Mouse (Mus musculus): Measurements from ENCODE around the gene Gm49776. TPM values are rescaled to one million over a fixed set of nuclear protein-coding genes. Genes with fewer than 3 reads are reported as not detected.

Gm49776 gene
- total RNA-seq, 1 experiment, result 1.7 TPM

DNA sequence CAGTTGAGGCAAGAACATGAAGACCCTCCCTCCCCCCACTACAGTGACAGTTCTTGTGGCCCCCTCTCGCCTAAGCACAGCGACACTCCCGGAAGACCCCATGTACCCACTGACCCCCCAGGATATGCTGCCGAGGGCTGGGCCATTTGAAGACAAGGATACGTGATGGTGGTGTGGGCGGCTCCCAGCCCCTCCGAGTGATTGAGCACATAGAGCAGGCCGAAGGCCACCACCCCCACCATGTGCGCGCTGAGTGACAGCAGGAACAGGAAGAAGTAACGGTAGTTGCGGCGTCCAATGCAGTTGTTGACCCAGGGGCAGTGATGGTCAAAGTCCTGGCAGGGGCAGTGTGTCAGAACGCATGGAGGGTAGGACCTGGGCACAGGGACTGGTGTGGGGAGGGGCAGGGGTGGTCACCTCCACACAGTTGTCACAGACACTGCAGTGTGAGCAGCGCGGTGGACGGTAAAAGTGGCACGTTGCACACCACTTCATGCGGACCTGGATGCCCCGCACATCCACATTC lies 30.2 kb downstream of the Gm49776 start:
- Histone ChIP-seq H3K4me1 (ENCODE audit: control insufficient read depth in 2 of 2, insufficient read depth in 2 of 2, low read length in 2 of 2, poor library complexity in 1 of 2) (no peaks in the 10 kb centered on the region; a peak in 1 of 4 replicates), H3K9ac (ENCODE audit: insufficient read depth, low read depth, low read length, poor library complexity, severe bottlenecking) (no peak overlapping the region), H3K4me3 (ENCODE audit: insufficient read depth in 1 of 2, low read depth in 1 of 2, low read length in 2 of 2, poor library complexity in 1 of 2, severe bottlenecking in 1 of 2) (no peak overlapping the region), H3K9me3 (ENCODE audit: control insufficient read depth, insufficient read depth, low read depth, low read length) (no peaks in the 10 kb centered on the region), H3K27ac (ENCODE audit: insufficient read depth, low read depth, low read length, poor library complexity, severe bottlenecking) (no peak overlapping the region), H3K36me3 (ENCODE audit: control insufficient read depth, insufficient read depth, low read length, poor library complexity, severe bottlenecking) (peaks cover 27% of the 10 kb centered on the region)
- in situ Hi-C loops (cut with MboI; ENCODE audit: low sequenced_read_pairs in 2 of 2, unreplicated experiment in 2 of 2), result no loop called here
- TF ChIP-seq ZNF384 (IDR thresholded peaks at IDR 0.05; ENCODE audit: low read depth, low read length) (no peak), MAFK (IDR thresholded peaks at IDR 0.05; ENCODE audit: insufficient read depth, low read depth, low read length) (no peak), HCFC1 (IDR thresholded peaks at IDR 0.05; ENCODE audit: borderline replicate concordance, insufficient read depth, low read length) (no peak), ZC3H11A (IDR thresholded peaks at IDR 0.05; ENCODE audit: borderline replicate concordance, low read depth, low read length) (no peak), CHD2 (IDR thresholded peaks at IDR 0.05; ENCODE audit: low read depth, low read length) (no peak)
- DNase-seq (ENCODE audit: low read depth, low spot score), result no peak

DNA sequence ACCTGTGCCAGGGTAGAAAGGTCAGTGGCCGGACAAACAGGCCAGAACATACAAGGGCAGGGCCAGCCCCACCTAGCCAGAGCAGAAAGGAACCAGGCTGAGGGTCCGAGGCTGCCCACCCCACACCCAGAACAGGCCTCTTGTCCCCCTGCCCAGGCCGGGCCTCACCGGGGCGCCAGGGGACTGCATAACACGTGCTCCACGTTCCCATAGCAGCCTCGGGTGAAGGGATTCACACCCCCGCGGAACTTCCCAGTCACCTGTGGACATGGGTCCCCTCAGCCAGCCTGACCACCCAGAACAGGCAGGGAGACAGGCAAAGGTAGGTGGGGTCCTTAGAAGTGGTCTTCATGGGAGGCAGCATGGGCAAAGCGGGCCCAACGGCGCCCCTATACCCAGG lies 30.9 kb downstream of the Gm49776 start:
- Histone ChIP-seq H3K4me1 (ENCODE audit: control insufficient read depth in 2 of 2, insufficient read depth in 2 of 2, low read length in 2 of 2, poor library complexity in 1 of 2) (no peaks in the 10 kb centered on the region; a peak in 1 of 4 replicates), H3K9ac (ENCODE audit: insufficient read depth, low read depth, low read length, poor library complexity, severe bottlenecking) (no peak overlapping the region), H3K36me3 (ENCODE audit: control insufficient read depth, insufficient read depth, low read length, poor library complexity, severe bottlenecking) (peaks cover 31% of the 10 kb centered on the region), H3K9me3 (ENCODE audit: control insufficient read depth, insufficient read depth, low read depth, low read length) (no peaks in the 10 kb centered on the region), H3K27ac (ENCODE audit: insufficient read depth, low read depth, low read length, poor library complexity, severe bottlenecking) (no peak overlapping the region), H3K4me3 (ENCODE audit: insufficient read depth in 1 of 2, low read depth in 1 of 2, low read length in 2 of 2, poor library complexity in 1 of 2, severe bottlenecking in 1 of 2) (no peak overlapping the region)
- in situ Hi-C loops (cut with MboI; ENCODE audit: low sequenced_read_pairs in 2 of 2, unreplicated experiment in 2 of 2), result no loop called here
- DNase-seq (ENCODE audit: low read depth, low spot score), result no peak
- TF ChIP-seq ZC3H11A (IDR thresholded peaks at IDR 0.05; ENCODE audit: borderline replicate concordance, low read depth, low read length), result no peak
- TF ChIP-seq MAFK (IDR thresholded peaks at IDR 0.05; ENCODE audit: insufficient read depth, low read depth, low read length), result no peak
- TF ChIP-seq ZNF384 (IDR thresholded peaks at IDR 0.05; ENCODE audit: low read depth, low read length), result no peak
- no peak for TF ChIP-seq CHD2 (IDR thresholded peaks at IDR 0.05; ENCODE audit: low read depth, low read length)
- no peak for TF ChIP-seq HCFC1 (IDR thresholded peaks at IDR 0.05; ENCODE audit: borderline replicate concordance, insufficient read depth, low read length)

DNA sequence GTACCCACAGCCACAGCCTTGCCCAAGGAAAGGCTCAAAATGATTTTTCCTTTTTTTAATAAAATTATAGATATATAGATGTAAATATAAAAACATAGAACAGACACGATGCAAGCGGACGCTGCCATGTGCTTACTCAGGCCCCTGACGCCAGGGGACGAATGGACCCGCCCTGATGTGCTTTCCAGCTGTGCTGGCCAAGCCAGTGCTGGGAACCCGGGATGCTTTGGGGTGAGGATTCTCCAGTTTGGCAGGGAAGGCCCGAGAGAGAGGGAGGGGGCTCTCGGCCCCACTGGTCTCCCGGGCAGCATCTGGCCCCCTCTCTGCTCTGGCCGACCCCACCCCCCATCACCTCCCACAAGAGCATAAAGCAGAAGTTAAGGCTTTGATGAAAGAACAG lies 35.9 kb downstream of the Gm49776 start:
- Histone ChIP-seq H3K9me3 (ENCODE audit: control insufficient read depth, insufficient read depth, low read depth, low read length) (no peaks in the 10 kb centered on the region), H3K36me3 (ENCODE audit: control insufficient read depth, insufficient read depth, low read length, poor library complexity, severe bottlenecking) (peaks cover 19% of the 10 kb centered on the region), H3K4me1 (ENCODE audit: control insufficient read depth in 2 of 2, insufficient read depth in 2 of 2, low read length in 2 of 2, poor library complexity in 1 of 2) (no peaks in the 10 kb centered on the region), H3K4me3 (ENCODE audit: insufficient read depth in 1 of 2, low read depth in 1 of 2, low read length in 2 of 2, poor library complexity in 1 of 2, severe bottlenecking in 1 of 2) (no peak overlapping the region), H3K27ac (ENCODE audit: insufficient read depth, low read depth, low read length, poor library complexity, severe bottlenecking) (no peak overlapping the region), H3K9ac (ENCODE audit: insufficient read depth, low read depth, low read length, poor library complexity, severe bottlenecking) (no peak overlapping the region)
- no peak for DNase-seq (ENCODE audit: low read depth, low spot score)
- in situ Hi-C loops (cut with MboI; ENCODE audit: low sequenced_read_pairs in 2 of 2, unreplicated experiment in 2 of 2), result no loop called here
- no peak for TF ChIP-seq ZC3H11A (IDR thresholded peaks at IDR 0.05; ENCODE audit: borderline replicate concordance, low read depth, low read length)
- no peak for TF ChIP-seq ZNF384 (IDR thresholded peaks at IDR 0.05; ENCODE audit: low read depth, low read length)
- TF ChIP-seq HCFC1 (IDR thresholded peaks at IDR 0.05; ENCODE audit: borderline replicate concordance, insufficient read depth, low read length), result no peak
- TF ChIP-seq MAFK (IDR thresholded peaks at IDR 0.05; ENCODE audit: insufficient read depth, low read depth, low read length), result no peak
- no peak for TF ChIP-seq CHD2 (IDR thresholded peaks at IDR 0.05; ENCODE audit: low read depth, low read length)

DNA sequence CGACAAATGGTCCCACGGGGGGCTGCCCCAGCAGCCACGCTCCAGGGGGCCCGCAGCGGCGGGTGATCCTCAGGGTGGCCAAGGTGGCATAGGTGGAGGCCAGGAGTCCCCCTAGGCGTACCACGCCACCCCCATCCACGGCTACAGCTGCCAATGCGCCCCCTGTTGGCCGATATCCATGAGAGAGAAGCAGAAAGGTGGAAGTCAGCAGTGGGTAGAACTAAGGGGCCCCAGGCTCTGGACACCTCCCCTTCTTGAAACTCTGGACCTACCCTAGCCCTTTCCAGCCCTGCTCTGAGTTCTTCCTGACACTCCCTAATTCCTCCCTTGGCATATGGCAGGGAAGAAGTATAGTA lies 36.6 kb downstream of the Gm49776 start:
- in situ Hi-C loops (cut with MboI; ENCODE audit: low sequenced_read_pairs in 2 of 2, unreplicated experiment in 2 of 2), result no loop called here
- Histone ChIP-seq H3K9me3 (ENCODE audit: control insufficient read depth, insufficient read depth, low read depth, low read length) (no peaks in the 10 kb centered on the region), H3K4me3 (ENCODE audit: insufficient read depth in 1 of 2, low read depth in 1 of 2, low read length in 2 of 2, poor library complexity in 1 of 2, severe bottlenecking in 1 of 2) (no peak overlapping the region), H3K4me1 (ENCODE audit: control insufficient read depth in 2 of 2, insufficient read depth in 2 of 2, low read length in 2 of 2, poor library complexity in 1 of 2) (no peaks in the 10 kb centered on the region), H3K36me3 (ENCODE audit: control insufficient read depth, insufficient read depth, low read length, poor library complexity, severe bottlenecking) (peaks cover 18% of the 10 kb centered on the region), H3K9ac (ENCODE audit: insufficient read depth, low read depth, low read length, poor library complexity, severe bottlenecking) (no peak overlapping the region), H3K27ac (ENCODE audit: insufficient read depth, low read depth, low read length, poor library complexity, severe bottlenecking) (no peak overlapping the region)
- TF ChIP-seq CHD2 (IDR thresholded peaks at IDR 0.05; ENCODE audit: low read depth, low read length) (no peak), ZNF384 (IDR thresholded peaks at IDR 0.05; ENCODE audit: low read depth, low read length) (no peak), ZC3H11A (IDR thresholded peaks at IDR 0.05; ENCODE audit: borderline replicate concordance, low read depth, low read length) (no peak), HCFC1 (IDR thresholded peaks at IDR 0.05; ENCODE audit: borderline replicate concordance, insufficient read depth, low read length) (no peak), MAFK (IDR thresholded peaks at IDR 0.05; ENCODE audit: insufficient read depth, low read depth, low read length) (no peak)
- no peak for DNase-seq (ENCODE audit: low read depth, low spot score)
